Mouse (Mus musculus): ENCODE data around the gene Zbtb37.

DNA sequence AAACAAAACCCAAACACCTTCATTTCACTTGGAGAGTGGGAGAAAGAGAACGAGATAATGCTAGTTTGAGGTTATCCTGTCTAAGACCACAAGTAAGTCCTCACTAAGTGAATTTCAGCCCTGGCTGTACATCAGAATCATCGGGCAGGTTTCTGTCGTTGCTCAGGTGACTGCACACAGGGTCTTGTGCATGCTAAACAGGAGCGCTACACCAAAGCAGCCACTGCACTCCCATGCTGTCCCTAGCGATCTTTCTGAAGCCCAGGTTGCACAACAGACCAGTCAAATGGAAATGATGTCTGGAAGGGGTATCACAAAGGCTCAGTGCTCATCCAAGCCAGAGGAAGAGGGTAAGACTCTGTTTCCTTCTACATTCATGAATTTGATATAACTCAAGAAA, 28.2 kb downstream of the Zbtb37 start:
- TF ChIP-seq GATA1 (IDR thresholded peaks at IDR 0.05; ENCODE audit: borderline replicate concordance, low read length) = no peak
- TF ChIP-seq FLI1 (IDR thresholded peaks at IDR 0.05; ENCODE audit: low read length) = no peak
